Mouse (Mus musculus) mammary gland, adult 2 months (tissue): ENCODE data around the gene C130026I21Rik. TPM values are rescaled to one million over a fixed set of nuclear protein-coding genes. Genes with fewer than 3 reads are reported as not detected.

Experiments used
- polyA plus RNA-seq: library from polyadenylated mRNA; depleted of rRNA; stranded (reverse); fragments of >200 nt; gene quantifications from 2 replicates; pipeline ENCODE4 v1.2.3, GENCODE M21; 2012; ENCODE audit warnings: low replicate concordance; rRNA removed

C130026I21Rik gene
- 2.0 and 2.8 TPM in 2 replicates for polyA plus RNA-seq

GRCm38 (mm10) chr1:85270466-85270865 is at the start of gene C130026I21Rik:
TSS of gene C130026I21Rik (minus strand) at chr1:85270566.

DNA sequence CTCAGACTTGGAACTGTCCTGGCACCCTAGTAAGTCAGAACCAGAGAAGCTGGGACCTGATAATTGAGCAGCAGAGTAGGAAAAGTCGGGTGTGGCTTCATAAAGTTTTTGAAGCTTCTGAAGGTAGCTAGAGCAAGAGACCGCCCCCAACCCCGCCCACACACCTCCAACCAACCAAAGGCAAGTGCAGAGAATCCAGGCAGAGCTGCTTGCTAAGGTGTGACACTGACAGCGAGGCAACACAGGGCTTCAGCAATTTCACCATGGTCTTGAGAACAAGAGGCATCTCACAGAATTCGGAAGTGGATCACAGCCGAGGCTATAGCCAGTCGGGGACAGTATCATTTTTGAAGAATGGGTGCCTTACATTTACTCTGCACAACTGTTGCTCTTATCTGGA is 160.6 kb downstream of the C130026I21Rik start, which contains the start of gene A530032D15Rik:
A530032D15Rik (minus strand) TSS at position 101 of the 400 bp plus-strand sequence.

GRCm38 (mm10) chr1:85099864-85100263 is 170.5 kb downstream of the C130026I21Rik start, which contains the start of gene Gm10553:
TSS of gene Gm10553 (plus strand) at chr1:85100164.

Other genes with a start within 250 kb of the C130026I21Rik start
- gene Gm10553, start 170.4 kb downstream of the C130026I21Rik start, polyA plus RNA-seq: 0.85 TPM in 1 of 2 replicates, not detected in the other
- 0.41 and 0.46 TPM in 2 replicates for gene A530032D15Rik, start 160.7 kb downstream of the C130026I21Rik start, polyA plus RNA-seq